Mouse (Mus musculus): ENCODE measurements around the gene Rhox3c. TPM values are rescaled to one million over a fixed set of nuclear protein-coding genes. Genes with fewer than 3 reads are reported as not detected.
"Not testable (repeated sequence)": the region's sequence is repeated elsewhere in the genome, so short reads cannot be mapped to it uniquely, and the experiment has no call there.

The Rhox3c gene
- not detected for total RNA-seq (2021)
- not detected in 2 replicates for polyA plus RNA-seq (2012; rRNA removed)
- long read RNA-seq = 0 reads

- DNase-seq = not testable (repeated sequence)
These were observed at the start of gene Rhox3c for GRCm38 (mm10) chrX:37458285-37458684. TSS of gene Rhox3c (plus strand) at chrX:37458585.

GRCm38 (mm10) chrX:37411767-37412166, 46.6 kb upstream of the Rhox3c start, which contains the start of gene Rhox2b:
TSS of gene Rhox2b (plus strand) at chrX:37412067.
- DNase-seq = not testable (repeated sequence)

GRCm38 (mm10) chrX:37432194-37432593, 26.2 kb upstream of the Rhox3c start, which contains the start of gene Rhox4b:
TSS of gene Rhox4b (plus strand) at chrX:37432494.
- not testable (repeated sequence) for DNase-seq

GRCm38 (mm10) chrX:37453380-37453779, 5.0 kb upstream of the Rhox3c start, which contains the start of gene Rhox2c:
TSS of gene Rhox2c (plus strand) at chrX:37453680.
- not testable (repeated sequence) for DNase-seq

- not testable (repeated sequence) for DNase-seq
These were observed 21.7 kb downstream of the Rhox3c start, which contains the start of gene Rhox4c for GRCm38 (mm10) chrX:37480037-37480436. TSS of gene Rhox4c (plus strand) at chrX:37480337.

- DNase-seq = not testable (repeated sequence)
These were observed 55.7 kb downstream of the Rhox3c start, which contains the start of gene Rhox4d for GRCm38 (mm10) chrX:37514059-37514458. TSS of gene Rhox4d (plus strand) at chrX:37514359.

Other genes with a start within 250 kb of the Rhox3c start
- gene Gm9, start 247.5 kb upstream of the Rhox3c start, total RNA-seq (2021) = not detected
- not detected in 2 replicates for gene Gm9, start 247.5 kb upstream of the Rhox3c start, polyA plus RNA-seq (2012; rRNA removed)
- gene Rhox1, start 236.3 kb upstream of the Rhox3c start, total RNA-seq (2021) = not detected
- not detected in 2 replicates for gene Rhox1, start 236.3 kb upstream of the Rhox3c start, polyA plus RNA-seq (2012; rRNA removed)
- not detected for gene Rhox2a, start 213.6 kb upstream of the Rhox3c start, total RNA-seq (2021)
- gene Rhox2a, start 213.6 kb upstream of the Rhox3c start, polyA plus RNA-seq (2012; rRNA removed) = not detected in 2 replicates
- gene Rhox3a, start 208.7 kb upstream of the Rhox3c start, total RNA-seq (2021) = not detected
- not detected in 2 replicates for gene Rhox3a, start 208.7 kb upstream of the Rhox3c start, polyA plus RNA-seq (2012; rRNA removed)
- gene Rhox4a, start 193.2 kb upstream of the Rhox3c start, total RNA-seq (2021) = not detected
- not detected in 2 replicates for gene Rhox4a, start 193.2 kb upstream of the Rhox3c start, polyA plus RNA-seq (2012; rRNA removed)
- gene Rhox3a2, start 78.6 kb upstream of the Rhox3c start, total RNA-seq (2021) = not detected
- not detected in 2 replicates for gene Rhox3a2, start 78.6 kb upstream of the Rhox3c start, polyA plus RNA-seq (2012; rRNA removed)
- gene Rhox4a2, start 67.7 kb upstream of the Rhox3c start, total RNA-seq (2021) = not detected
- not detected in 2 replicates for gene Rhox4a2, start 67.7 kb upstream of the Rhox3c start, polyA plus RNA-seq (2012; rRNA removed)
- gene Rhox2b, start 46.5 kb upstream of the Rhox3c start, total RNA-seq (2021) = not detected
- gene Rhox2b, start 46.5 kb upstream of the Rhox3c start, polyA plus RNA-seq (2012; rRNA removed) = not detected in 2 replicates
- gene Rhox4b, start 26.1 kb upstream of the Rhox3c start, total RNA-seq (2021) = not detected
- gene Rhox4b, start 26.1 kb upstream of the Rhox3c start, polyA plus RNA-seq (2012; rRNA removed) = not detected in 2 replicates
- gene Rhox2c, start 4.9 kb upstream of the Rhox3c start, total RNA-seq (2021) = not detected
- gene Rhox2c, start 4.9 kb upstream of the Rhox3c start, polyA plus RNA-seq (2012; rRNA removed) = not detected in 2 replicates
- not detected for gene Rhox4c, start 21.8 kb downstream of the Rhox3c start, total RNA-seq (2021)
- gene Rhox4c, start 21.8 kb downstream of the Rhox3c start, polyA plus RNA-seq (2012; rRNA removed) = not detected in 2 replicates
- not detected for gene Rhox2d, start 34.8 kb downstream of the Rhox3c start, total RNA-seq (2021)
- gene Rhox2d, start 34.8 kb downstream of the Rhox3c start, polyA plus RNA-seq (2012; rRNA removed) = not detected in 2 replicates
- not detected for gene Rhox4d, start 55.8 kb downstream of the Rhox3c start, total RNA-seq (2021)
- not detected in 2 replicates for gene Rhox4d, start 55.8 kb downstream of the Rhox3c start, polyA plus RNA-seq (2012; rRNA removed)
- not detected for gene Rhox2e, start 71.9 kb downstream of the Rhox3c start, total RNA-seq (2021)
- not detected in 2 replicates for gene Rhox2e, start 71.9 kb downstream of the Rhox3c start, polyA plus RNA-seq (2012; rRNA removed)
- gene Rhox3e, start 83.4 kb downstream of the Rhox3c start, total RNA-seq (2021) = not detected
- gene Rhox3e, start 83.4 kb downstream of the Rhox3c start, polyA plus RNA-seq (2012; rRNA removed) = not detected in 2 replicates
- gene Rhox4e, start 98.8 kb downstream of the Rhox3c start, total RNA-seq (2021) = not detected
- not detected in 2 replicates for gene Rhox4e, start 98.8 kb downstream of the Rhox3c start, polyA plus RNA-seq (2012; rRNA removed)
- not detected for gene Rhox2f, start 112.8 kb downstream of the Rhox3c start, total RNA-seq (2021)
- gene Rhox2f, start 112.8 kb downstream of the Rhox3c start, polyA plus RNA-seq (2012; rRNA removed) = not detected in 2 replicates
- not detected for gene Rhox3f, start 122.4 kb downstream of the Rhox3c start, total RNA-seq (2021)
- gene Rhox3f, start 122.4 kb downstream of the Rhox3c start, polyA plus RNA-seq (2012; rRNA removed) = not detected in 2 replicates
- gene Rhox4f, start 149.1 kb downstream of the Rhox3c start, total RNA-seq (2021) = not detected
- not detected in 2 replicates for gene Rhox4f, start 149.1 kb downstream of the Rhox3c start, polyA plus RNA-seq (2012; rRNA removed)
- not detected for gene Rhox3g, start 170.0 kb downstream of the Rhox3c start, total RNA-seq (2021)
- not detected in 2 replicates for gene Rhox3g, start 170.0 kb downstream of the Rhox3c start, polyA plus RNA-seq (2012; rRNA removed)
- gene Rhox2g, start 184.9 kb downstream of the Rhox3c start, total RNA-seq (2021) = not detected
- not detected in 2 replicates for gene Rhox2g, start 184.9 kb downstream of the Rhox3c start, polyA plus RNA-seq (2012; rRNA removed)
- not detected for gene Rhox4g, start 192.7 kb downstream of the Rhox3c start, total RNA-seq (2021)
- gene Rhox4g, start 192.7 kb downstream of the Rhox3c start, polyA plus RNA-seq (2012; rRNA removed) = not detected in 2 replicates
- not detected for gene Rhox3h, start 210.2 kb downstream of the Rhox3c start, total RNA-seq (2021)
- gene Rhox3h, start 210.2 kb downstream of the Rhox3c start, polyA plus RNA-seq (2012; rRNA removed) = not detected in 2 replicates
- gene Rhox2h, start 214.7 kb downstream of the Rhox3c start, total RNA-seq (2021) = not detected
- gene Rhox2h, start 214.7 kb downstream of the Rhox3c start, polyA plus RNA-seq (2012; rRNA removed) = not detected in 2 replicates

All from adrenal gland, adult 2 months (tissue).